Mouse (Mus musculus): Measurements from ENCODE around the gene Atf7ip.

DNA sequence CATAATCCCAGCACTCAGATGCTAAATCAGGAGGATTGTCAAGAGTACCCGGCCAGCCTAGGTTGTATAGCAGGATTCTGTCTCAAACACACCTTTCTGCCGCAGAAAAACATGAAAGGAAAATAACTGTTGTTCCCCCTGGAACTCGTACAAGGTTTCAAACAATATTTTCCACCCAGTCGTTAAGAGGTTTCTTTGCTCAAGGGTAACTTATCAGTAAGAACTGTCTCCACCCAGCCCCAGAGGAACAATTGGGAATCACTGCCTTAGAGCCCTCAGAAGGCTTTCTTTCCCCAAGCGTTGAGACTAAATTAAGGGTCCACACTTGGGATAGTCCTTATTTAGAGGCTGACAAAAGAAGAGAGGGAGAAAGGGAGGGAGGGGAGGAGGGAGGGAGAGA, 34.4 kb upstream of the Atf7ip start:
- TF ChIP-seq CTCF (IDR thresholded peaks at IDR 0.05; ENCODE audit: control insufficient read depth, insufficient read depth, insufficient read length) = no peak
- no peak for TF ChIP-seq MAX (IDR thresholded peaks at IDR 0.05)
- no peak for TF ChIP-seq USF1 (IDR thresholded peaks at IDR 0.05; ENCODE audit: low read depth)
- TF ChIP-seq MYOD1 (IDR thresholded peaks at IDR 0.05; ENCODE audit: control insufficient read depth, insufficient read length, low read depth) = no peak
- no peak for TF ChIP-seq CEBPB (IDR thresholded peaks at IDR 0.05; ENCODE audit: low read depth)
